Mouse (Mus musculus) intestine, embryonic 14.5 days (tissue): ENCODE data around the gene Dcaf12l2. TPM values are rescaled to one million over a fixed set of nuclear protein-coding genes. Genes with fewer than 3 reads are reported as not detected.
A peak's percentile ranks its signal among the peaks of the same experiment; 100 is the strongest.

Source experiments
- ATAC-seq: fragments of 200-750 bp; cut with Nextera tagmentation; replicated peaks from 2 replicates; pipeline ENCODE4 v1.8.0; 2017; ENCODE audit warnings: low read depth, moderate number of reproducible peaks, moderate TSS enrichment, moderate library complexity; ENCODE audit not compliant: low FRiP score, low TSS enrichment
- DNase-seq: peaks from one replicate; pipeline ENCODE4 v3.0.0-alpha.2; 2018; ENCODE audit warnings: low spot score
- H3K27ac ChIP-seq: fragments of 300-500 bp; sonication (generic); 2 replicates; pipeline ENCODE4 v1.5.1; 2014; ENCODE audit warnings: low read depth, mild to moderate bottlenecking, control low read depth
- H3K27me3 ChIP-seq: fragments of 300-500 bp; sonication (generic); replicated peaks from 2 replicates; pipeline ENCODE4 v1.6.1; 2014; ENCODE audit warnings: low read length, control low read depth; ENCODE audit not compliant: control insufficient read depth, insufficient read depth
- H3K36me3 ChIP-seq: fragments of 300-500 bp; sonication (generic); 2 replicates; pipeline ENCODE4 v1.6.1; 2014; ENCODE audit warnings: low read length, control low read depth; ENCODE audit not compliant: control insufficient read depth, insufficient read depth
- H3K4me1 ChIP-seq: fragments of 300-500 bp; sonication (generic); replicated peaks from 2 replicates; pipeline ENCODE4 v1.6.1; 2014; ENCODE audit warnings: low read length, control low read depth, mixed read lengths; ENCODE audit not compliant: control insufficient read depth, insufficient read depth
- H3K4me2 ChIP-seq: fragments of 300-500 bp; sonication (generic); 2 replicates; pipeline ENCODE4 v1.6.1; 2014; ENCODE audit warnings: low read length
- H3K4me3 ChIP-seq: fragments of 300-500 bp; sonication (generic); 2 replicates; pipeline ENCODE4 v1.5.1; 2014; ENCODE audit warnings: low read depth, low read length, control low read depth, mixed read lengths
- H3K9ac ChIP-seq: fragments of 300-500 bp; sonication (generic); 2 replicates; pipeline ENCODE4 v1.6.1; 2014; ENCODE audit warnings: mild to moderate bottlenecking, low read length
- H3K9me3 ChIP-seq: fragments of 300-500 bp; sonication (generic); 2 replicates; pipeline ENCODE4 v1.6.1; 2016; ENCODE audit warnings: low read length, control low read depth; ENCODE audit not compliant: control insufficient read depth
- WGBS: fragments of 180-500 bp; shearing (Covaris S2); extraction: QIAGEN DNeasy Blood & Tissue Kit; methylation state at CpG from one replicate; pipeline ENCODE4 v1.1.7; 2014; 5-methylcytosine and 5-hydroxymethylcytosine counted together
- polyA plus RNA-seq: library from polyadenylated mRNA; unstranded; fragments of >200 nt; fragmentation: Nextera tagmentation; extraction: Ambion mirVana; gene quantifications from 2 replicates; pipeline ENCODE4 v1.2.1, GENCODE M21; 2014

The Dcaf12l2 gene
- 1.7 and 1.8 TPM in 2 replicates for polyA plus RNA-seq

DNA sequence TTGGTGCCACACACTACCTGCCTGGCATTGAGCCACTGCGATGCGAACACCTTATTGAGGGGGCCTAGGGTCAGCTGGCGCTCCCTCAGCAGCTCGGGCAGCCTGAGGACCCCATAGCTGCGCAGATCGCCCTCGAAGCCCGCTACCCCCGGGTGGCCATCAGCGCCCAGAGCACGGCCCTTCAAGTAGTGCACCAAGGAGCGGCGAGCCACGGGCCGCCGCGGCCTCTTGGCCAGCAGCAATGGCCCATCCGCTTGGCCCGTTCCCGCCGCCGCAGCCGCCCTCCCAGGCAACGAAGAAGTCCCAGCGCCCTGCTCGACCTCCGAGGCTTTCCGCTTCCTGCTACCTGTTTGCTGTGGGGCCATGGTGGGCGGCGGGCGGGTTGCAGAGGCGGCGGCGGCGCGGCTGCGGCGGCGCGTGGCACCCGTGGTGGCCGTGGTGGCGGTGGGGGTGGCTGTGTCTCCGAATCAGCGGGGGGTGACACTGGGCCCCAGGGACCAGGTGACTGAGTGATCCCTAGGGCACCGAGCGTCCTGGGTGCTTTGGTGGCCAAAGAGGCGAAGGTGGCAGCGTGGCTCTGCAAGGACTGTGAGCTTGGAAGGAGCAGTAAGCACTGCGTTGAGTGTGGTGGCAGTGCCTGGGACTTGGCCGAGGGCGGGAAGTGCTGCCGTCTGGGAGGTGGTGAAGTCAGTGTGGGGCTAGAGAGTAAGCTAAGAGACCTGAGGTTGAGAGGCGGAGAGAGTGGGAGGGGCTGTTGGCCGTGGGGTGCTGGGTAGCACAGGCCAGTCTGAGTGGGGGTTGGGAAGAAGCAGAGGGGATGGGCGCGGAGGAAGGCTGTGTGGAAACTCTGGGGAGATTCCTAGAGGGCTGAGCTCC is at the start of gene Dcaf12l2:
Dcaf12l2 (minus strand) TSS at position 697 of the 876 bp plus-strand sequence.
- Histone ChIP-seq H3K4me3 (peak within 1 kb of the TSS; percentile 41), H3K27me3 (no peaks in the 10 kb centered on the region), H3K9ac (peak within 1 kb of the TSS; percentile 50), H3K36me3 (no peaks in the 10 kb centered on the region), H3K9me3 (no peaks in the 10 kb centered on the region), H3K27ac (no peak within 1 kb of the TSS), H3K4me2 (peak within 1 kb of the TSS; percentile 55), H3K4me1 (no peaks in the 10 kb centered on the region)
- WGBS: 21% methylated on average over 38 of the region's 57 CpGs
- DNase-seq: peak; percentile 72
- ATAC-seq: peak; percentile 91

DNA sequence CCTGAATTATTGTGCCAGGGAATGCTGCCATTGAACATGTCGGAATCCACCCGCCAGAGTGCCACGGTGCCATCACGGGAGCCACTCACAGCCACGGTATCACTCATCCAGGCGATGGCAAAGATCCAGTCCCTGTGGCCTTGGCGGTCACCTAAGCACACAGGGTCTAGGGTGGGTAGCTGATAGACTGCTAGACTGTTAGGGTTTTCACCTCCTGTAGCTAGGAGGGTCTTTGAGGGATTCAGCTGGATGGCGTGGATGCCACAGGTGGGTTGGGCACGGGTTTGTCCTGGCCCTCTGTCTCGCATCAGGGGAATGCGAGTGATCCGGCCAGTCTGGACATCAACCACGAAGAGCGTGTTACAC is 879 bp downstream of the Dcaf12l2 start:
- Histone ChIP-seq H3K9ac (peak overlapping the region; percentile 50; the same call in 1 of the 2 replicates), H3K27me3 (no peaks in the 10 kb centered on the region), H3K36me3 (no peaks in the 10 kb centered on the region), H3K4me2 (peak overlapping the region; percentile 55), H3K4me3 (peak overlapping the region; percentile 41; the same call in 1 of the 2 replicates), H3K4me1 (no peaks in the 10 kb centered on the region), H3K9me3 (no peaks in the 10 kb centered on the region), H3K27ac (no peak overlapping the region)
- ATAC-seq (peak; percentile 32; the same call in 1 of the 2 replicates), DNase-seq (no peak)
- WGBS: 71% methylated on average over 13 of the region's 14 CpGs
